Mouse (Mus musculus) neural tube, embryonic 14.5 days (tissue): ENCODE results near the gene Pam16. TPM values are rescaled to one million over a fixed set of nuclear protein-coding genes. Genes with fewer than 3 reads are reported as not detected.
A peak's percentile ranks its signal among the peaks of the same experiment; 100 is the strongest.
"Not testable (repeated sequence)": the region's sequence is repeated elsewhere in the genome, so short reads cannot be mapped to it uniquely, and the experiment has no call there.

Source experiments
- ATAC-seq: fragments of 200-750 bp; cut with Nextera tagmentation; 2 replicates; pipeline ENCODE4 v1.8.0; 2017; ENCODE audit warnings: low read depth, mild to moderate bottlenecking, moderate TSS enrichment, moderate library complexity
- H3K27ac ChIP-seq: fragments of 300-500 bp; sonication (generic); 2 replicates; pipeline ENCODE4 v1.5.1; 2014; ENCODE audit warnings: low read depth, mild to moderate bottlenecking, control low read depth, low read length, moderate library complexity, mixed read lengths
- H3K27me3 ChIP-seq: fragments of 300-500 bp; sonication (generic); 2 replicates; pipeline ENCODE4 v1.6.1; 2014; ENCODE audit warnings: low read length; ENCODE audit not compliant: control insufficient read depth, insufficient read depth
- H3K36me3 ChIP-seq: fragments of 300-500 bp; sonication (generic); 2 replicates; pipeline ENCODE4 v1.6.1; 2014; ENCODE audit warnings: low read length, mixed read lengths; ENCODE audit not compliant: control insufficient read depth, insufficient read depth
- H3K4me1 ChIP-seq: fragments of 300-500 bp; sonication (generic); 2 replicates; pipeline ENCODE4 v1.6.1; 2014; ENCODE audit warnings: low read length; ENCODE audit not compliant: control insufficient read depth, insufficient read depth
- H3K4me2 ChIP-seq: fragments of 300-500 bp; sonication (generic); 2 replicates; pipeline ENCODE4 v1.6.1; 2014; ENCODE audit warnings: mild to moderate bottlenecking, low read depth, low read length, control low read depth
- H3K4me3 ChIP-seq: fragments of 300-500 bp; sonication (generic); 2 replicates; pipeline ENCODE4 v1.5.1; 2014; ENCODE audit warnings: low read depth, low read length, control low read depth, mixed read lengths
- H3K9ac ChIP-seq: fragments of 300-500 bp; sonication (generic); replicated peaks from 2 replicates; pipeline ENCODE4 v1.6.1; 2014; ENCODE audit warnings: low read depth, mild to moderate bottlenecking, control low read depth, low read length, mixed read lengths
- H3K9me3 ChIP-seq: fragments of 300-500 bp; sonication (generic); 2 replicates; pipeline ENCODE4 v1.6.1; 2016; ENCODE audit warnings: low read length; ENCODE audit not compliant: control insufficient read depth
- WGBS: fragments of 180-500 bp; shearing (Covaris S2); extraction: QIAGEN DNeasy Blood & Tissue Kit; methylation state at CpG from one replicate; pipeline ENCODE4 v1.1.7; 2014; 5-methylcytosine and 5-hydroxymethylcytosine counted together
- polyA plus RNA-seq: library from polyadenylated mRNA; unstranded; fragments of >200 nt; fragmentation: Nextera tagmentation; extraction: Ambion mirVana; gene quantifications from 2 replicates; pipeline ENCODE4 v1.2.1, GENCODE M21; 2014

Gene Pam16
- polyA plus RNA-seq, 1 experiment from 2014 or later = 194 TPM

DNA sequence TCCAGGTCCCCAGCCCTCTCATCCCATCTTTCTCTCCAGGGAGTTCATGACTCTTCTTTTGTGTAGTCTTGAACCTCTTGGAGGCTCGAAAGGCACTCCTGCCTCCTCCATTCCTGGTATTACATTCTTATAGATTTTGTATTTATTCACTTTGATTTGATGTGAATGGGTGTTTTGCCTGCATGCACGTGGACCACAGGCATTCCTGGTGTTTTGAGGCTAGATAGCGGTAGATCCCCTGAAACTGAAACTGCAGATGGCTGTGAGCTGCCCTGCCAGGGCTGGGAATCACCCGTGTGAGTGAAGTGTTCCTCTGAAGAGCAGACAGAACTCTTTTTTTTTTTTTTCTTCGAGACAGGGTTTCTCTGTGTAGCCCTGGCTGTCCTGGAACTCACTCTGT, 40.4 kb downstream of the Pam16 start:
- WGBS = 79% methylated on average over 5 of the region's 5 CpGs
- no peaks in the 10 kb centered on the region for H3K36me3 ChIP-seq
- no peaks in the 10 kb centered on the region for H3K9me3 ChIP-seq
- H3K4me3 ChIP-seq = no peak overlapping the region
- no peak for ATAC-seq
- H3K4me2 ChIP-seq = no peak overlapping the region
- H3K27me3 ChIP-seq = no peaks in the 10 kb centered on the region
- H3K4me1 ChIP-seq = peaks cover 5% of the 10 kb centered on the region
- no peak overlapping the region for H3K27ac ChIP-seq
- H3K9ac ChIP-seq = no peak overlapping the region

DNA sequence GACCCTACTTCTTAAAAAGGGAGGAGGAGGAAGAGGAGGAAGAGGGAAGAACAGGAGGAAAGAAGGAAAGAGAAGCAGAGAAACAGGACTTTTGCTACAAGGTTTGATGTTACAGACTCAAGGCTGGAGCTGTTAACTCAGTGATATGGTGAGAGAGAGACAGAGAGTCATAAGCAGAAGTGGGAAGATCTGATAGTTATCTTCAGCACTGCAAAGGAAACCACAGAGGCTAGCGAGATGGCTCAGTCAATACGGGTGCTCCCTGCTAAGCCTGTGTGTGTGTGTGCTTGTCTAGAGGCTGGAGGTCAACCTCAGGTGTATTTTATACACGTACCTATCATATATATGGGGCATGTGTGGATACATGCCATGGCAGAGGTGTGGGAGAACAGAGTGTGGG, 41.0 kb downstream of the Pam16 start:
- peaks cover 5% of the 10 kb centered on the region for H3K4me1 ChIP-seq
- ATAC-seq = no peak
- H3K9me3 ChIP-seq = no peaks in the 10 kb centered on the region
- H3K4me2 ChIP-seq = no peak overlapping the region
- H3K36me3 ChIP-seq = no peaks in the 10 kb centered on the region
- H3K27me3 ChIP-seq = no peaks in the 10 kb centered on the region
- no peak overlapping the region for H3K4me3 ChIP-seq
- no peak overlapping the region for H3K9ac ChIP-seq
- H3K27ac ChIP-seq = no peak overlapping the region
- 87% methylated on average over 3 of the region's 3 CpGs for WGBS

DNA sequence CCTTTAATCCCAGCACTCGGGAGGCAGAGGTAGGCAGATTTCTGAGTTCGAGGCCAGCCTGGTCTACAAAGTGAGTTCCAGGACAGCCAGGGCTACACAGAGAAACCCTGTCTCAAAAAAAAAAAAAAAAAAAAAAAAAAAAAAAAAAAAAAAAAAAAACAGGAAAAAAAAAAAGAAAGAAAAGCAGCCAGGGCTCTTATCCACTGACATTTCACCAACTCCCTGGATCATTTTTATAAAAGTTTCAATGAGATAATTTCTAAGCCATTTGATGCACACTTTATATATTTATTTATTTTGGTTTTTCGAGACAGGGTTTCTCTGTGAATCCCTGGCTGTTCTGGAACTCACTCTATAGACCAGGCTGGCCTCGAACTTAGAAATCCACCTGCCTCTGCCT, 43.6 kb downstream of the Pam16 start:
- H3K36me3 ChIP-seq, H3K4me3 ChIP-seq, H3K9me3 ChIP-seq, H3K27me3 ChIP-seq, H3K4me2 ChIP-seq, H3K9ac ChIP-seq, ATAC-seq, H3K27ac ChIP-seq, H3K4me1 ChIP-seq: not testable (repeated sequence)
- 86% methylated on average over 4 of the region's 4 CpGs for WGBS

DNA sequence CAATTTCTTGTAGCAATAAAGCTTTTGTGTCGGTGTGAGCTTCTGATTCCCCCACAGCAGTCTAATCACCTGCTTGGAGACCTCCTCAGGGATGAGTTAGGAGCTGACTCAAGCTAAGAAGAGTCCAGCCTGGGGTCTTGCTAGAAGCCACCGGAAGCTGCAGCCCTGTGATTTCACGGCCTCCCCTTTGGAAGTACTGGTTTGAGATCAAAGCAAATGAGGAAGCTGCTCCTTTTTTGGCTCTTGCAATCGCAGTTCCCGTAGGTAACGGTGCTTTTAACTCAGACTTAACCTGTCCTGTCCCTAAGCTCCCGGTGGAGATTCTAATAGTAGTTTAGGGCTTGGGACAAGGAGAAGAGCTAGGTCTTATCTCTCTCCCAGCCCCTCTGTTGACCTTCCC, 46.2 kb downstream of the Pam16 start:
- H3K4me1 ChIP-seq = no peaks in the 10 kb centered on the region
- H3K36me3 ChIP-seq = no peaks in the 10 kb centered on the region
- no peak overlapping the region for H3K27ac ChIP-seq
- no peak overlapping the region for H3K9ac ChIP-seq
- no peak overlapping the region for H3K4me2 ChIP-seq
- no peaks in the 10 kb centered on the region for H3K9me3 ChIP-seq
- H3K4me3 ChIP-seq = no peak overlapping the region
- H3K27me3 ChIP-seq = no peaks in the 10 kb centered on the region
- 75% methylated on average over 7 of the region's 7 CpGs for WGBS
- ATAC-seq = no peak

DNA sequence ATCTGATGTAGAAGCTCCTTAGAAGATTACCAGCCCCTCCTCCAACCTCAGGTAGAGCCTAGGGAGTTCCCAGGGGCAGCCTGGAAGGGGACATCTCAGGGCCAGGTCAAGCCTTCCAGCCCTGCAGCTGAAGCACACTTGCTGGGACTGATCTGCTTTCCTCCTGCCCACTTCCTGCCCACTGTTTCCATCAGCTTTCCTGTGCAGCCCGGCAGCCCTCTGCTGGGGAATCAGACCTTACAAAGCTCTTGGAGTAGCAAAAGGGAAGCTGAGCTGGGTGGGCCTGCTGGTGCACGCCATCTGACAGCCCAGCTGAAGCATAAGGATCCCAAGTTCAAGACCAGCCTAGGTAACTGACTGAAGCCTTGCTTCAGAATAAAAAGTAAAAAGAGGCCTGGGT, 47.9 kb downstream of the Pam16 start:
- H3K4me2 ChIP-seq = no peak overlapping the region
- WGBS = 68% methylated on average over 2 of the region's 2 CpGs
- no peak overlapping the region for H3K27ac ChIP-seq
- H3K9ac ChIP-seq = no peak overlapping the region
- H3K4me1 ChIP-seq = no peaks in the 10 kb centered on the region
- H3K4me3 ChIP-seq = no peak overlapping the region
- H3K36me3 ChIP-seq = no peaks in the 10 kb centered on the region
- no peaks in the 10 kb centered on the region for H3K27me3 ChIP-seq
- no peaks in the 10 kb centered on the region for H3K9me3 ChIP-seq
- ATAC-seq = no peak

DNA sequence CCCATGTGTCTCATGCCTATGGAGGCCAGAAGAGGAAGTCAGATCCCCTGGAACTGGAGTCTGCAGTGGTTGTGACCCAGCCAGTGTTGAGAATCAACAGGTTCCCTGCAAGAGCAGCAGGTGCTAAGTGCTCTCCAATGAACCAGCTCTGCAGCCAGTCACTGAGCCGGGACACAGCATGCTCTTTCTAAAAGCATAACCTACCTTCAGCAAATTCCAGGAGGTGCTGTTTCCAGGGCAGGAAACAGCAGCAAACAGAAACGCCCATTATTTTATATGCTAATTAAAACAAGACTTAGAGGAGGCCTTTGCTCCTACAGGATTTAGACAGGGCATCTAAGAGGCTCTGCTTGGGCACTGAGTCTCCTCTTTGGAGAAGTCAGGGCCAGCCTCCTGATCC, 48.8 kb downstream of the Pam16 start:
- no peaks in the 10 kb centered on the region for H3K4me1 ChIP-seq

DNA sequence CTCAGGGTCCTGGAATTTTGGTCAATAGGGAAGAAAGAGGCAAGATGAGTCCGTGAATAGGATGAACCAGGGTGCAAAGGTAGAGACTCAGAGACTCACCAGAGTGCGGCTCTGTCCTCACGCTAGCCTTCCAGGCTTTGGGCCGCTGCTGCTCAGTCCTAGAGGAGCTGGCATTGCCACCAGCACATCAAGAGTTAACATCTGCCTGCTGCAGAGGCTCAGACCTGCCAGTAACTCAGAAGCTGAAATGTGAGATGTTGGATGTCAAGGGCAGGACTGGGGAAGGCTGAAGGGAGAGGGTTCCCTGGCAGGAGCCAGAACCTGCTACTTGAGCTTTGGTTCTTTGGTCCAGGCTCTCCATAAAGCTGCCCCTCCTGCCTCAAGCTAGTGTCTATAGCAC, 54.1 kb downstream of the Pam16 start:
- Histone ChIP-seq H3K4me1 (no peaks in the 10 kb centered on the region), H3K4me3 (no peak overlapping the region), H3K4me2 (no peak overlapping the region), H3K9me3 (no peaks in the 10 kb centered on the region), H3K36me3 (no peaks in the 10 kb centered on the region), H3K27ac (no peak overlapping the region), H3K9ac (no peak overlapping the region), H3K27me3 (no peaks in the 10 kb centered on the region)
- no peak; the same call in 1 of the 2 replicates for ATAC-seq
- 58% methylated on average over 4 of the region's 4 CpGs for WGBS

More for the DNA sequence above, 48.8 kb downstream of the Pam16 start:
- Histone ChIP-seq H3K4me3 (no peak overlapping the region), H3K9ac (no peak overlapping the region), H3K27me3 (no peaks in the 10 kb centered on the region), H3K36me3 (no peaks in the 10 kb centered on the region), H3K27ac (no peak overlapping the region), H3K9me3 (no peaks in the 10 kb centered on the region), H3K4me2 (no peak overlapping the region)
- WGBS = 39% methylated on average over 2 of the region's 2 CpGs
- ATAC-seq = no peak

DNA sequence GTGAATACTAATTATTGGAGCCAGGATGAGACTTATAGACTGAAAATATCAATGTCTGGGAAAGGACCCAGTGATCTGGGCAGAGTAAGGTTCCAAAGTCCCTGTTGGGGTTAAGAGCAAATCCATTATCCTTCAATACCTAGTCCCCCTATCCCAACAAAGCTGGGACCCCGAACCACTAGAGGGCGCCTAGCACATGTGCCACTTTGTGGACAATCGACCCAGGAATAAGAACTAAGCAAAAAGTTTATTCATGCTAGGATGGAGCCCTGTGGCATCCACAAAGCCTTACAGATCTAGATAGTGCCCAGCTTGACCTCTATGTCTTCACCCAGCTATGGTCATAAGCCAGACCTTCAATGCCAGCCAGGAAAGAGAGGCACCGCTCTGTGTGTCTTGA, 56.9 kb downstream of the Pam16 start:
- Histone ChIP-seq H3K27me3 (no peaks in the 10 kb centered on the region), H3K27ac (no peak overlapping the region), H3K36me3 (no peaks in the 10 kb centered on the region), H3K4me2 (no peak overlapping the region), H3K4me1 (no peaks in the 10 kb centered on the region), H3K4me3 (no peak overlapping the region), H3K9ac (no peak overlapping the region), H3K9me3 (no peaks in the 10 kb centered on the region)
- ATAC-seq = peak; percentile 46; the same call in 1 of the 2 replicates
- 21% methylated on average over 4 of the region's 4 CpGs for WGBS
